Mouse (Mus musculus) CH12.LX (cell line): ENCODE data around the gene Trmt112. TPM values are rescaled to one million over a fixed set of nuclear protein-coding genes. Genes with fewer than 3 reads are reported as not detected.

Experiments
- DNase-seq: peaks from one replicate; pipeline ENCODE4 v3.0.0-alpha.2; 2013; ENCODE audit errors: extremely low read depth
- H3K27ac ChIP-seq: 2 replicates; pipeline ENCODE4 v1.5.1; 2012; ENCODE audit warnings: low read depth, mild to moderate bottlenecking, control low read depth, moderate library complexity; ENCODE audit not compliant: insufficient read depth
- H3K27me3 ChIP-seq: replicated peaks from 2 replicates; pipeline ENCODE3; 2012; ENCODE audit warnings: inconsistent platforms
- H3K36me3 ChIP-seq, 2 experiments: replicated peaks in 1 of 2; 2 replicates each; pipeline versions ENCODE3 to v1.6.1; 2012; ENCODE audit warnings: inconsistent platforms in 1 of 2, low read length in 1 of 2, mild to moderate bottlenecking in 1 of 2, mixed read lengths in 1 of 2, moderate library complexity in 1 of 2; ENCODE audit not compliant: control insufficient read depth in 1 of 2, insufficient read depth in 1 of 2
- H3K4me1 ChIP-seq, 2 experiments: 2 replicates each; pipeline ENCODE4 v1.6.1; 2012; ENCODE audit warnings: inconsistent platforms in 1 of 2, moderate library complexity in 1 of 2; ENCODE audit not compliant: insufficient read depth in 2 of 2, control insufficient read depth in 1 of 2
- H3K4me2 ChIP-seq: 2 replicates; pipeline ENCODE4 v1.6.1; 2012; ENCODE audit warnings: low read depth, mild to moderate bottlenecking, control low read depth; ENCODE audit not compliant: poor library complexity, insufficient read depth, severe bottlenecking
- H3K4me3 ChIP-seq, 3 experiments: fragments of 150-350 bp in 1 of 3; sonication (generic) in 1 of 3; replicated peaks in 1 of 3; 2 replicates each; pipeline versions ENCODE3 to v1.5.1; 2011 to 2012; ENCODE audit warnings: low read depth in 2 of 3, low read length in 2 of 3, mild to moderate bottlenecking in 2 of 3, moderate library complexity in 2 of 3, control low read depth in 1 of 3, improper control_type of control experiment in 1 of 3, inconsistent platforms in 1 of 3, mixed read lengths in 1 of 3; ENCODE audit not compliant: poor library complexity in 1 of 3
- H3K79me2 ChIP-seq: replicated peaks from 2 replicates; pipeline ENCODE4 v1.6.1; 2012; ENCODE audit warnings: mild to moderate bottlenecking, moderate library complexity; ENCODE audit not compliant: control insufficient read depth, poor library complexity, insufficient read depth, severe bottlenecking; ENCODE audit errors: extremely low read depth
- H3K9ac ChIP-seq: 2 replicates; pipeline ENCODE4 v1.6.1; 2012; ENCODE audit warnings: low read depth, mild to moderate bottlenecking, control low read depth, moderate library complexity; ENCODE audit not compliant: insufficient read depth
- H3K9me3 ChIP-seq: replicated peaks from 2 replicates; pipeline ENCODE3; 2012; ENCODE audit warnings: low read length, inconsistent platforms, mixed read lengths
- BHLHE40 ChIP-seq: IDR thresholded peaks from 2 replicates; pipeline ENCODE4 v1.6.1; 2011; ENCODE audit warnings: mild to moderate bottlenecking, low read depth, low read length, improper control_type of control experiment
- CHD1 ChIP-seq: IDR thresholded peaks from 2 replicates; pipeline ENCODE4 v1.6.1; 2012; ENCODE audit warnings: low read depth, low read length, improper control_type of control experiment, inconsistent platforms
- CHD2 ChIP-seq: IDR thresholded peaks from 2 replicates; pipeline ENCODE4 v1.6.1; 2011; ENCODE audit warnings: low read length, improper control_type of control experiment
- HCFC1 ChIP-seq: IDR thresholded peaks from 2 replicates; pipeline ENCODE4 v1.6.1; 2012; ENCODE audit warnings: low read depth, mild to moderate bottlenecking, inconsistent platforms, low read length, improper control_type of control experiment
- IRF4 ChIP-seq: IDR thresholded peaks from 2 replicates; pipeline ENCODE4 v1.6.1; 2014; ENCODE audit warnings: low read depth, mild to moderate bottlenecking, inconsistent platforms, low read length, improper control_type of control experiment
- KAT2A ChIP-seq: IDR thresholded peaks from 2 replicates; pipeline ENCODE4 v1.6.1; 2012; ENCODE audit warnings: low read length, improper control_type of control experiment, inconsistent platforms; ENCODE audit not compliant: insufficient replicate concordance
- MAX ChIP-seq: IDR thresholded peaks from 2 replicates; pipeline ENCODE4 v1.6.1; 2011; ENCODE audit warnings: low read length, improper control_type of control experiment
- MAZ ChIP-seq: IDR thresholded peaks from 2 replicates; pipeline ENCODE4 v1.6.1; 2012; ENCODE audit warnings: low read depth, mild to moderate bottlenecking, inconsistent platforms, low read length, improper control_type of control experiment, moderate library complexity
- MYC ChIP-seq: IDR thresholded peaks from 2 replicates; pipeline ENCODE4 v1.6.1; 2011; ENCODE audit warnings: low read depth, mild to moderate bottlenecking, improper control_type of control experiment, low read length
- PAX5 ChIP-seq: IDR thresholded peaks from 2 replicates; pipeline ENCODE4 v1.6.1; 2012; ENCODE audit warnings: low read length, inconsistent platforms, mixed read lengths
- POLR2A ChIP-seq: IDR thresholded peaks from 2 replicates; pipeline ENCODE4 v1.6.1; 2011; ENCODE audit warnings: low read depth, mild to moderate bottlenecking, improper control_type of control experiment, low read length
- SMC3 ChIP-seq: IDR thresholded peaks from 2 replicates; pipeline ENCODE4 v1.6.1; 2011; ENCODE audit warnings: low read depth, low read length, improper control_type of control experiment
- TBP ChIP-seq: conservative IDR thresholded peaks from 2 replicates; pipeline ENCODE4 v1.6.1; 2011; ENCODE audit warnings: low read depth, low read length, improper control_type of control experiment
- TCF12 ChIP-seq: IDR thresholded peaks from 2 replicates; pipeline ENCODE4 v1.6.1; 2014; ENCODE audit warnings: low read depth, mild to moderate bottlenecking, inconsistent platforms, low read length, improper control_type of control experiment
- UBTF ChIP-seq: IDR thresholded peaks from 2 replicates; pipeline ENCODE4 v1.6.1; 2012; ENCODE audit warnings: low read depth, mild to moderate bottlenecking, inconsistent platforms, low read length, improper control_type of control experiment, moderate library complexity
- USF1 ChIP-seq: IDR thresholded peaks from 2 replicates; pipeline ENCODE4 v1.6.1; 2014; ENCODE audit warnings: low read depth, mild to moderate bottlenecking, inconsistent platforms, low read length, improper control_type of control experiment
- USF2 ChIP-seq: conservative IDR thresholded peaks from 2 replicates; pipeline ENCODE4 v1.6.1; 2011; ENCODE audit warnings: low read depth, low read length, improper control_type of control experiment
- ZMIZ1 ChIP-seq: IDR thresholded peaks from 2 replicates; pipeline ENCODE4 v1.6.1; 2012; ENCODE audit warnings: low read depth, mild to moderate bottlenecking, inconsistent platforms, low read length, improper control_type of control experiment
- dilution Hi-C: fragments of 300-500 bp; cut with MboI; formaldehyde crosslinking; loops from 2 replicates; pipeline ENCODE4 v1.14.3; 2020; ENCODE audit warnings: low sequenced_read_pairs; ENCODE audit not compliant: extremely low pct_unique_long_range_greater_than_20kb, extremely low pct_ligation_motif_present
- in situ Hi-C: fragments of 300-500 bp; cut with MboI; formaldehyde crosslinking; loops from 3 replicates; pipeline ENCODE4 v1.14.3; 2019; ENCODE audit warnings: low sequenced_read_pairs, low pct_ligation_motif_present, low pct_unique_long_range_greater_than_20kb, mixed read lengths
- polyA plus RNA-seq: library from polyadenylated mRNA; unstranded; fragments of >175 nt; gene quantifications from 2 replicates; pipeline ENCODE4 v1.2.1, GENCODE M21; 2012; ENCODE audit warnings: low read depth; ENCODE audit not compliant: insufficient read length
- total RNA-seq, 2 experiments: library from RNA; depleted of rRNA; stranded (reverse); fragments of 300-350 nt in 1 of 2; fragments of >200 nt in 1 of 2; gene quantifications; 2 replicates each; pipeline ENCODE4 v1.2.3; 2012 to 2014

The Trmt112 gene
- total and polyA plus RNA-seq, 3 experiments = 97.9 to 212 (median 198) TPM

DNA sequence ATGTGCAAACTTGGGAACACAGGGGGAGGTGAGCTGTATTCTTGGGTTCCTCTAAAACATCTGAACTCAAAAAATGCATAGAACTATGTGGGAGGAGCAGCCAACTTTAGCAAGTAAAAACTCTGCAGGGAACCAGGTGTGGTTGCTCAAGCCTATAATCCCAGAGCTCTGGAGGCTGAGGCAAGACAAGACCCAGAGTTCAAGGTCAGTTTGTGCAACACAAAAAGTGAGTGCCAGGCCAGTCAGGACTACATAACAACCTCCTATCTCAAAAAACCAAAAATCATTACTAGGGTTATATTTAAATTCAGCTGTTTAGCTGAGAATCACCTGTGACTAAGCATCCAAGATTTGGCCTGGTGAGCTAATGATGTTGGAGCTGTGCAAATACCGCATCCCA is 22.5 kb downstream of the Trmt112 start:
- Histone ChIP-seq H3K9ac (no peak overlapping the region), H3K27me3 (no peaks in the 10 kb centered on the region), H3K79me2 (no peaks in the 10 kb centered on the region), H3K27ac (no peak overlapping the region), H3K4me1 (peaks cover 0 to 4% of the 10 kb centered on the region in 2 experiments; a peak in 2 of 4 replicates), H3K9me3 (no peaks in the 10 kb centered on the region), H3K4me2 (no peak overlapping the region), H3K4me3 (no peak overlapping the region), H3K36me3 (no peaks in the 10 kb centered on the region)
- dilution Hi-C loops (no loop called here), in situ Hi-C loops (no loop called here)
- TF ChIP-seq MAX = no peak
- TF ChIP-seq TCF12 = no peak
- no peak for TF ChIP-seq POLR2A
- TF ChIP-seq USF1 = no peak
- TF ChIP-seq UBTF = no peak
- TF ChIP-seq USF2 = no peak
- TF ChIP-seq ZMIZ1 = no peak
- no peak for TF ChIP-seq MYC
- no peak for TF ChIP-seq PAX5
- DNase-seq = no peak

GRCm38 (mm10) chr19:6933102-6933435 is 23.6 kb downstream of the Trmt112 start:
- Histone ChIP-seq H3K4me1 (peaks cover 0 to 4% of the 10 kb centered on the region in 2 experiments; a peak in 2 of 4 replicates), H3K9ac (no peak overlapping the region), H3K27me3 (no peaks in the 10 kb centered on the region), H3K9me3 (no peaks in the 10 kb centered on the region), H3K4me2 (no peak overlapping the region), H3K27ac (no peak overlapping the region), H3K36me3 (peaks cover 0 to 5% of the 10 kb centered on the region in 2 experiments), H3K4me3 (no peak overlapping the region), H3K79me2 (no peaks in the 10 kb centered on the region)
- no peak for DNase-seq
- TF ChIP-seq IRF4 = no peak
- no peak for TF ChIP-seq MAZ
- no peak for TF ChIP-seq KAT2A
- no peak for TF ChIP-seq HCFC1
- TF ChIP-seq PAX5 = no peak
- no peak for TF ChIP-seq CHD2
- no peak for TF ChIP-seq CHD1
- no peak for TF ChIP-seq TBP
- TF ChIP-seq SMC3 = no peak
- TF ChIP-seq BHLHE40 = no peak
- dilution Hi-C loops (no loop called here), in situ Hi-C loops (no loop called here)
